Mouse (Mus musculus) stomach, postnatal 0 days (tissue): ENCODE measurements around the gene Gm17571.

Experiments used
- CTCF ChIP-seq: IDR thresholded peaks from 2 replicates; pipeline ENCODE4 v1.5.1; 2016; ENCODE audit warnings: antibody characterized with exemption, low read depth, mild to moderate bottlenecking, moderate library complexity
- EP300 ChIP-seq: optimal IDR thresholded peaks from 2 replicates; pipeline ENCODE3; 2016; ENCODE audit warnings: antibody characterized with exemption

- TF ChIP-seq CTCF: no peak
- no peak for TF ChIP-seq EP300
Measured at GRCm38 (mm10) chr9:13431646-13432045, 14.9 kb downstream of the Gm17571 start.
